Mouse (Mus musculus) right cerebral cortex, adult 18-20 months (tissue): ENCODE results near the gene Crabp1.

Source experiments
- DNase-seq: peaks from one replicate; pipeline ENCODE4 v3.0.0; 2022; ENCODE audit warnings: mixed read lengths

The Crabp1 gene

DNA sequence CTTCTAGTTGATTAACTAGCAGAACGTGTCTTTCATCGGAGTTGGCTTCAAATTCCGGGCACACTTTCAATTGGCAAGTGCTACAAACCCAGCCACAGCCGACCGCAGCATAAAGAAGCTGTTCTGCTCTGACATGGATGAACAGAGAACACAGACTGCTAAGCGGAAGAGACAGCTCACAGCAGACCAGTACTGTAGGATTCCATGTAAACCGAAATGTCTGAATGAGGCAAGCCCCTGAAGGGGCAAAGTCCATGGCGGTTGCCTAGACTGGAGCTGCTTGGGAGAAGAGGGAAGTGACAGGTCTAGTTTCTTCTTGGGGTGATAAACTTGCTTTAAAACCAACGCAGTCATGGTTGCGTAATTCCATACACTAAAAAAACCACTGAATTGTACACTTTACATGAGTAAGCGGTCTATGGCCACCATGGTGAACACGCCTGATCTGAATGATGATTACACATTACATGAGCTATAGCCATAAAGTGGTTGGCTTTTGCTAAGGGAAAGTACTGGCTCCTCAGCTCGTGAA is 12.0 kb downstream of the Crabp1 start:
- no peak for DNase-seq

DNA sequence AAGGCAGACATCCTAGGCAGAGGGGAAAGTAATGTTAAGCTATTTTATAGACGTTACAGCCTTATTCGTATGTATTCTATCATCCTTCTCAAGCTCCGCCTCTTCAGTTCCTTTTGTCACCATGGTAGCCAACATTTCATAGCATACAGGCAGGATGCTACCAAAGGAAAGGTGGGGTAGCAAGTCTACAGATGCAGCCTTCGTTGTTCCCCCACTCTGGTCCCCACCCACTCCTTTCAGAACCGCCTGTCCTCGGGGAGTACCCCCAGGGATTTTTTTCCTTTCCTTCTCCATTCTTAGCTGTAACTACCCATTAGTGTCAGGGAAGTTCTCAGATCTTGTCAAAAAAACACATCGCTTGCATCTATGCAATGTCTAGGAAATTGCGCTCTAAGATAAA is 14.7 kb downstream of the Crabp1 start:
- DNase-seq: no peak

DNA sequence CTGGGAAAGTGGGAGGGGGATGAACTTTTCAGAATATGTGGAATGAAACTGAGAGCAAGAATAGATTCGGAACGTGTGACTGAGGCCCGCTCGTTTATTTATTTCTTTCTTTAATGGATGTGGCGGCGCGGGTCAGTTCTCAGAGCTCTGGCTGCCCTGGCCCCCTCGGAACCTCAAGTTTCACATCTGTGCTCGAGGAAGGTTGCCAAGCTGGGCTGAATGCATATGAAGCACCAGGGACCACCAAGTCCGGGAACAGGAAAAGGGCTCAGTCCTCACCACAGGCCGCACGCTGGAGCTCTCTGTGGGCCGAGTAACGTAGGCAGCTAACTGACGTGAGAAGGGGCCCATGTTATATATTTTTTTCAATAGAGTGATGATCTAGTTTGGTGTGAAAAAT is 18.0 kb downstream of the Crabp1 start:
- DNase-seq: no peak

DNA sequence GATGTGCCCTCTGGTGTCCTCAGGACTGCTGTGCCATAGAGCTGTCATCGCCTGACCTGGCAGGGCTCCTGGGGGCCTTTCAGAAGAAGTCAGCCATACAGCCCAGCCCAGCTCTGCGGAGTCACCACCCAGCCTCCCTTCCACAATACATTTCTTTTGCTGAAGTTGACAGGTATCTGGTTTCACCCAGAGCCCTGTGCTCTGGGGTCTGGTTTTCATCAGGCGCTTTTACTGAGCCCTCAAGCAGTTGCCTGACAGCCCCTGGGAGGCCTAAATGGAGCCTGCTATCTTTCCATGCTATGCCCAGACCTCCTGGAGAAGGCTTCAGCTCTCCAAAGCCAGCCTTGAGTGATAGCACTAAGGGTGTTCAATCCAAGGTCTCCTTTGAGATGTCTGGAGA is 19.5 kb downstream of the Crabp1 start:
- no peak for DNase-seq

DNA sequence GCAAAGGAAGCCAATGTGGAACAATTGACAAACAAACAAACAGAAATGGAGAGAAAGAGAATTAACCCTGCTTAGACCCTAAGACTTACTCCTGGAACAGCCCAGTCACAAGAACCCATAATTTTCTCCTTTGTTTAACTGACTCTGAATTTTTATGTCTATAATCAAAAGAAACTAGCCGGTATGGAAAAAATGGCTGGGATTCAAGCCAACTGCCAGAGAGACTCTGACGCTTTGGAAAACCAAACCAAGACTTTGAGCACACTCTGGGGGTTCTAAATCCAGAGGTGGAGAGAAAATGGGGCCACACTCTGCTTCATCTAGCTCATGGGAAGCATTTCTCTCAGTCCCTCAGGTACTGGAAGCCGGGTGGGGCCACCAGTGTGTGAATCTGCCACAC is 20.7 kb downstream of the Crabp1 start:
- no peak for DNase-seq

DNA sequence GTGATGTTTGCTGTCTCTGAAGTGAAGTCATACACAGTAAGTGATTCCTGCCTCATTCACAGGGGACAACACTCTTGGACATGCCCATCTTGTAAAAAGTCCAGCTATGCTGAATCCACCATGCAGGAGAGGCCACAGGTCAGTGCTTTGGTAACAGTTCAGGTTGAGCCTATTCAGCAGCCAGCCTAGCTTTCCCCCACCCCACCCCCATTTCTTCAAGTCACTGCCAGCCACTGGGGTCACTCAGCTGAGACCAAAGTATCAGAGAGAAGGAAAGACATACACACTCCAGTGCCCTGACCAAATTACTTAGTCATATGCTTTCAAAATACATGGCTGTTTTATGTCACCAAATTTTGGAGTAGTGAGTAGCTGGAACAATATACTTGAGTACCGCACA is 21.5 kb downstream of the Crabp1 start:
- DNase-seq: no peak

DNA sequence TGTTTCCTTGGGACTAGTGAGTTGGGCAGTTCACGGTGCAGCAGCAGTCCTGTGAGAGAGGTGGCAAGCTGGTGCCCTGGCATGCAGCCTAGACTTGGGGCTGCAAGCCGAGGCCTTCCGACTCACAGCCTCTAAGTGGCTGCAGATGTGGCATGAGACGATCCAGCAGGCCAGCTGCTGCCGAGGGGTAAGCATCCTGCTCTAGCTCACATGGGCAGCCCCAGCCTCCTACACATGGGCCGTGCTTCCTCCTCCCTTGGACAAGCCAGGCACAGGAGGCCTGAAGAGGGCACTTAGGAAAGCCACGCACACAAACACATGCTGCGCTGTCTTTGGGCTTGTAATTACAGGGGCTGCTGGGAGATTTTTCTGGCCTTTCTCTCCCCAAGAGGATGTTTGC is 23.2 kb downstream of the Crabp1 start:
- DNase-seq: peak; percentile 1

DNA sequence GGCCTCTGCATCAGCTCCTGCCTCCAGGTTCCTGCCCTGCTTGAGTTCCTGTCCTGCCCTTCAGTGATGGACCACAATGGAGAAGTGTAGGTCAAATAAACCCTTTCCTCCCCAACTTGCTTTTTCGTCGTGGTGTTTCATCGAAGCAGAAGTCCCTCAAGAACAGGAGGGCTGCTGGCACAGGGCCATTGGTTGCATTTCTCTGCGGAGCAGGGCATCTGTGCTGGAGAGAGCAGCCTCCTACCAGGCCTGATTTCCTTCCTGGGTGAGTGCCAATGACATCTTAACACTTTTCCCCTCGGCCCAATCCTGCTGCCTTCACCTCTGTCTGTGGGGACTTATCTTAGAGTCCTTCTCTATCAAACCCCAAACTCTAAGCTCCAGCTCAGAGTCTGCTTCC is 25.7 kb downstream of the Crabp1 start:
- no peak for DNase-seq

DNA sequence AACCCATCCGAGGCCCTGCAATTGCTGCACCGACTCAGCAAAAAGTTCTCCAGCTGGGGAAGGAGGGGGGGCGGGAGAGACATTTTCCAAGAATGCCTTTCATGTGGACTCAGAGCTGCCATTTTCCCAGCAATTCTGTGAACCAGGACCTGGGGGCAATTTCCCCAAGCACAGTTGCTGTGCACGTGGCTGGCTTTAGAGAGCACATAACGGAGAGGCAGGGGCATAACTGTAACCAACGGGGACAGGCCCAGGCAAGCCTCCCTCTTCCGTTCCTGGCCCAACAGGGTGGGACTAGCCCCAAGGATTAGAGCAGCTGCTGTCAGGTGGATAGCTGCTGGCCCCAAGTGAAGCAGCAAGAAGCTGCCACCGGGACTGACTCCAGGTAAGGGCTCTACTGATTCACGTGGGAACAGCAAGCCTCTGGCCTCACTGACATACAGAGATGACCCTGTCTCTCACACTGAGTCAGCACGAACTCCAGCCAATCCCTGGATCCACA is 37.0 kb downstream of the Crabp1 start:
- no peak for DNase-seq

DNA sequence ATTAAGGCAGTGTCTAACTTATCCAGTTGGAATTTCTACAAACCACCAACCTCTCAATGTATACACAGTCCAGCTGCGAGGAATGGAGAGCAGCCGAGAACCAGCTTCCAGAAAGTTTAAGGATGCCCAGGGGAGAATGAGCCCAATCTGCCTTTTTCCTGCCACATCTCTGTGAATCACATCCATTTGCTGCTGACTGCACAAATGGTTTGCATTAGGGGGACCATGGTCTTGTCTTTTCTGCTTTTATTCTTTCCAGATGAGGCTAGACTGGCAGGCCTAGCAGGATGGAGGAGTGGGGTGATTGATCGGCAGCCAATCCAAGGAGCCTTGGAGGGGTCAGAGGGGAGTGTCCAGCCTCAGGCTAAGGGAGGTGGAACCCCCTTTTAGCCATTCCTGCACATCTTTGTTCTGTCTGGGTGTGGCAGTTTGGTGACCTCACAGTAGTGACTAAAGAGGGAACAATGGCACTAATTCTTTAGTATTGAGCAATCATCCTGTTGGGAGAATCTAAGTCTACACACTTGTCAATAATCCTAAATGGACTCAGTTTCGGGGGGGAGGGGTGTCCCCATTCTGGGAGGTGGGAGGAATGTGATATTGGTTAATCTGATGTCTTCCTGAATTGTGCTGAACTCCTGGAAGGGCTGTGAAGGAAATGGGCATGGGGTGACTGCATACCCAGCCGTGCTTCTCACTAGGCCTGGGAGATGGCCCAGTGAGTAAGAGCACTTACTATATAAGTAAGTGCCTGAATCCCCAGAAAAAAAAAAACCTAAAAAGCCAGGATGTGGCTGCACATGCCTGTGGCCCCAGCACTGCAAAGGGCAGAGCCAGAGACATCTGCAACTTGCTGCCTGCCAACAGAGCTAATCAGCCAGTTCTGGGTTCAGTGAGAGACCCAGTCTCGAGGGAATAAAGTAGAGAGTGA is 38.5 kb downstream of the Crabp1 start:
- DNase-seq: no peak

DNA sequence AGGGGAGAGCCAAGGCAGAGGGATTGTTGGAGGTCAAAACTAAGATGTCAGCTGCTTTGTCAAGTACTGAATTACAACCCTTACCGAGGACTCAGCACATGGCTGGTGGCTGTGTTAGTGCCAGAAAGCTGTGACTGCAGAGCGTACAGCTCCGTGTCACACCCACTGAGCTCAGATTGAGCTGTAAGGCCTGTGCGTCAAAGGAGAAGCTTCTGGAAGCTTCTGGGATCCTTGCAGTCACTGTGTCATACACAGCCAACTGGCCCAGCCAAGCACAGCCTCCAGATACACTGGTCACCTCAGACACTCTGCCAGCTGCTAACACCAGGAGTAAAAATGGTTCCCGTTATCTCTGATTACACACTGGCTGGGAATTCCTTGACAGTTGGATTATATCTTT is 39.8 kb downstream of the Crabp1 start:
- no peak for DNase-seq

DNA sequence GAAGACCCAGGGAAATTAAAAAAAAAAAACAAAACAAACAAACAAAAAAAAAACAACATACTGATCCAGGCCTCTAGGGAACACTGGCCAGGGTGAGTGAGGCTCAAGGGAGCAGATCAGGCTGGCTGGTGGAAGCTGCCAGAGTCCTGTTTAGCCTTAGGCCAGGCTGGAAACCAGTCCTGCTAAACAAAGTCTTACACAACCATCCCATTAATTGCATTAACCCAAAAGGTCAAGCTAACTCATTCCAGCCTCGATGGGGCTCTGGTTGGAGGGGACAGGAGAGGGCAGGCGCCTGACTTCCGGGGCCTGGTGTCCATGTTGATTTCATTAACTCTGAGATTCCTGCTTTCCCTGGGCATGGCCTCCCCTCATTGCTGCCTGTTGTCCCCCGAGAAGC is 43.2 kb downstream of the Crabp1 start:
- no peak for DNase-seq

DNA sequence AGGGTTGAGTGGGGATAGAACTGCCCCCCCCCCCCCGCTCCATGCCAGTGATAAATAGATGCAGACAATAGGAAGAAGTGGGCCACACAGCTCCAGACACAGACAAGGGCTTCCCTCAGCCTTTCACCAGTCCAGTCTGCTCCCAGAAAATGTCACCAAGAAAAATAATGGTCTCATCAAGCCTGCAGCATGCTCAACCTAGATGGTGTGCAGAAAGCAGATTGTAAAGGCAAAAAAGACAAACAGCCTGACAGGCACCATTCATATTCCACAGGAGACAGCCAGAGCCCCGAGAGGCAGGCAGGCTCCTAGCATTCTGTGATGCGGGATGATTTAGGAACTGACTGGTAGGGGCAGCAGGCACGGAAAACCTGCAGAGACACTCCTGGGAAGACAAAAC is 45.4 kb downstream of the Crabp1 start:
- DNase-seq: no peak

DNA sequence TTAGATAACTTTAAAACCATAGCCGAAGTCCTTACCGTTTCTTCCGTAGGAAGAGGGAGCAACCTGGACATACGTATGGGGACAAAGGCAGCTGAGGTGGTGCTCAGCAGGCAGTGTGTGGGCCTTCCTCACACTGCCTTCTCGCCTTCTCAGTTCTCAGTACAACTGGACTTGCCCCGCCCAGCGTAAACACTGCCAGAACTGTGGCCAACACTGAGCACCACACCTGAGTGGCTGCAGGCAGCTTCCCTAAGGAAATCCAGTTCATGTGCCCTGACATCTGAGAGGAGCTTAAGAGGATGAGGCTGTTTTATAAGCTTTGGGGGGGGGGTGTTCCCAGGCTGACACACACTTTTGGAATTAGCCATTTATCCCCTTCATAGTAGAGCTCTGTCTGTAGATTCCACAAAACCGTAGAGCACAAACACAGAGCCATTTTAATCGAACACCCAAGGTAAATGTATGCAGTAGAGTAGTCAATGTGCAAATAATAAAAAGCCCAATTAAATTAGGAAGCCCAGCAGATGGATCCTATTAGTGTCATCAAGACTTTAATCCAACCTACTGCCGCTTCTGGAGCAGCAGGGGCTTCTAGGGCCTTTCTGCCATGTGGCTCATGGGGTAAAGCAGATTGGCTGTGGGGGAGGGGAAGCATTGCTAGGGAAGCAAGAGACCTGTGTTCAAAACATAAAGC is 52.1 kb downstream of the Crabp1 start:
- DNase-seq: no peak

DNA sequence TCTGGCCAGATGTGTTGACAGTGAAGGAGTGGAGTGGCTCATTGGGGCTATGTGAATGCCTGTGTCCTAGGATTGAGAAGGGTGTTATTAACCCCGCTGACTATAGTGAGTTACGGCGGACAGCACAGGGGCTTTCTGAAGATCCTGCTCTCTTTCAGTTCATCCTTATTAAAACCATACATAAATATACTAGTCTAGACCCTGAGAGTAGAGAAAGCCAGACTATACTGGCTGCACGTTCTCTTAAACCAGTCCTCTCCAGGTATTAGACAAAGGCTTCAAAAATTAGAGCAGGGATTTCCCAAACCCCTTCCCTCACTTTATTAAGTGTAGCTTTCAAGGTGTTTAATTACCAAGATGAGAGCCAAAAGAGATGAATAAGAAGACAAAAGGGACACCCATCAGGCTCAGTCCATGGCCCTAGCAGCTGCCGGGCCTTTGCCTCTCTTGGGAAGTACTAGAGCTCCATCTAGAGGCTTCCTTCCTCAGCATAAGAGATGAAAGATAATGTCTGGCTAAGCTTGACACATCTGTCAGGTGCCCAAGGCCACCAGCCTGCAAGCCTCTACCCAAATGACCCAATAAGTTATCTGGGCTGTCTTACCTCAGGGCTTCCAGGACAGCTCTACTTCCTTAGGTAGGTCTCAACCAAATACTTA is 57.0 kb downstream of the Crabp1 start:
- peak; percentile 28 for DNase-seq
